Mouse (Mus musculus) hematopoietic multipotent progenitor cell, adult 10-12 weeks (in vitro differentiated cells): ENCODE measurements around the gene Nkiras1. TPM values are rescaled to one million over a fixed set of nuclear protein-coding genes. Genes with fewer than 3 reads are reported as not detected.

Experiments used
- polyA plus RNA-seq: library from polyadenylated mRNA; stranded (reverse); fragments of >175 nt; gene quantifications from 2 replicates; pipeline ENCODE4 v1.2.3, GENCODE M21; 2012; ENCODE audit warnings: low replicate concordance

The Nkiras1 gene
- 1.9 and 3.5 TPM in 2 replicates for polyA plus RNA-seq

GRCm38 (mm10) chr14:18270529-18271441, at the start of gene Nkiras1, which contains the start of gene Rpl15:
Gene Nkiras1, plus strand, starts transcription at chr14:18271136.
Gene Rpl15, minus strand, starts transcription at chr14:18271391.

DNA sequence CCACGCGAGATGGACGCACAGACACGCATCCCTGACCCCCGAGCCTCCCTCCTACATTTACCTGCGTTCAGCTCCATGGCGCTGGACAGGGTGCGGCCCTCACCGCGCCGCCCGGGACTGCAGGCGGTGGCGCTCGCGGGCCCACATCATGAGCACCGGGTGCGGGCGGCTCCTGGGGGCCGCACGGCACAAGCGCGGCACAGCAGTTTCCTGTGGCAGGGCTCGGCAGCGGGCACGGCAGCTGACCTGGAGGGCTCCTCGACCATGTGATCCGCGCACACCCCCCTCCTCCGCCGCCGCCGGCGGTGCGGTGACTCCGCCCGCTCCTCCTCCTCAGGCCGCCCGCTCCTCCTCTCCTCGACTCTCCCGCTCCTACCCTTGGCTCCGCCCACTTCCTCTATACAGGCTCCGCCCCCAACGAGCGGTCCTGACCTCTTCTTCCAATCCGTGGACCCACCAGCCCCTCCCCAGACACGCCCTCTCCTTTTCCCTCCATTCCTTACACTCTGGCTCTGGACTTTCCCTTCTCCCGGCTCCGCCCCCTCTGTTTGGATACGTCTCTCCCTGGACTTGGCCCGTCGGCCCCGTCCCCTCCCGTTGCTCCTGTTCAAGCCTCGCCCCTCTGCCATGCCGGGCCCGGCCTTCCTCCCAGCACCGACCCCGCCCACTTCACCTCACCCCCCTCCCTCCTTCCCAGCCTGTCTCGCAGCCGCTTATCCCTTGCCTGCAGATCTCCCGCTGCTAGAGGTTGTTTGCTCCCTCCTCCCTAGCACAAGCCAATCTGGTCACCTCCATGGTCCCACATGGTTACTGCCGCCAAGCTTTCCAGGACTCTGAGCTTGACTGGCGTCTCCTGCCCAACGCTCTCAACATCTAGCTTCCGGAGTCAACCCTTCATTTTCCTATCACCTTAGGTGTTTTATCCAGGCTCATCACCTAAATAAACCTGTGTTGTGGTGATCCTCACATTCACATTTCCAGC, 31.9 kb upstream of the Nkiras1 start, which contains the start of gene Nr1d2:
Nr1d2 (minus strand) TSS at position 378 of the 982 bp plus-strand sequence.

DNA sequence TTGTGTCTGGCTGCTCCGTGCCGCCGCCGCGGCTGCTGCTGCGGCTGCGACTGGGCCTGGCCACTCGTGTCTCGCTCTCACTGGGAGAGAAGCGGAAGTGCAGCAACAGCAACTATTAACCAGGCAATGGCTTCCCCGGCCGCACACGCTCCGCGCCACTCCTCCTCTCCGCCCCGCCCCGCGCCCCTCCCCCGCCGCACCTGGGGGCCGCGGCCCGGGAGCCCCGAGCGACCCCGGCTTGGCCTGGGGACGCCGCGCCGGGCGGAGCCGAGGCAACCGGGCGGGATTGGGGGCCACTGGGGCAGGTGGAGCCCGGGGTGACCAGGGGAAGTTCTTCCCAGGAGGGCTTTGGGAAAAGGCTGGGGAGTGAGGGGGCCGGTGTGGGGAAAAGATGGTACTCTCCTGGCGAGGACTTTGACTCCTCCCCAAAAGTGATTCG, 60.8 kb downstream of the Nkiras1 start, which contains the start of gene Ube2e1:
Ube2e1 (minus strand) TSS at position 167 of the 439 bp plus-strand sequence.

Other genes starting within 250 kb of the Nkiras1 start
- 6.3 and 16.3 TPM in 2 replicates for gene Nr1d2, start 32.0 kb upstream of the Nkiras1 start, polyA plus RNA-seq
- 40.0 and 276 TPM in 2 replicates for gene Rpl15, start 255 bp downstream of the Nkiras1 start, polyA plus RNA-seq
- gene Ube2e1, start 60.7 kb downstream of the Nkiras1 start, polyA plus RNA-seq, result 29.8 and 41.6 TPM in 2 replicates